Mouse (Mus musculus) CD4-positive, CD25-positive, alpha-beta regulatory T cell, adult 4 months (primary cell): ENCODE measurements around the gene Gm7137. TPM values are rescaled to one million over a fixed set of nuclear protein-coding genes. Genes with fewer than 3 reads are reported as not detected.
"Not testable (repeated sequence)": the region's sequence is repeated elsewhere in the genome, so short reads cannot be mapped to it uniquely, and the experiment has no call there.

Source experiments
- ATAC-seq: one replicate; pipeline ENCODE4 v1.8.0; 2017
- polyA plus RNA-seq, 2 experiments: library from polyadenylated mRNA; unstranded; fragments of 100-300 nt; shearing (Covaris generic); gene quantifications; one replicate each; pipeline ENCODE4 v1.2.1; 2017

The Gm7137 gene
- not detected for polyA plus RNA-seq

DNA sequence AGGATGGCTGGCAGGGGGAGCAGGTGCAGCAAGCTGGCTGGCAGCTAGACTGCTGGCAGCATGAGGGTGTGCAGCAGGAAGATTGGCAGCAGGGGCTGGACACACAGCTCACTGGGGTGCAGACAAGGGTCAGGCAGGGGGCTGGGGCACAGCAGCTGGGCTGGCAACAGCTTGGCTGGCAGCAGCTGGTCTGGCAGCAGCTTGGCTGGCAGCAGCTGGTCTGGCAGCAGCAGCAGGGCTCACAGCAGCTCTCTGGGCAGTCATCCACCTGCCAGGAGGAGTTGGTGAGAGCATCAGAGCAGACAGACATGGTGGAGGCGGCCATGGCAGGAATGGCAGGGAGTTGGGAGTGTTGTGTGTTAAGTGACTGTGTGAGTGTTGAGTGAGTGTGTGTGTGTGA, at the start of gene Gm7137:
Gm7137 (minus strand) TSS at position 325 of the 400 bp plus-strand sequence.
- not testable (repeated sequence) for ATAC-seq

GRCm38 (mm10) chr10:77835647-77836046, 47.6 kb upstream of the Gm7137 start, which contains the start of gene Krtap10-10:
Gene Krtap10-10 (plus strand): TSS chr10:77835947.
- no peak for ATAC-seq

DNA sequence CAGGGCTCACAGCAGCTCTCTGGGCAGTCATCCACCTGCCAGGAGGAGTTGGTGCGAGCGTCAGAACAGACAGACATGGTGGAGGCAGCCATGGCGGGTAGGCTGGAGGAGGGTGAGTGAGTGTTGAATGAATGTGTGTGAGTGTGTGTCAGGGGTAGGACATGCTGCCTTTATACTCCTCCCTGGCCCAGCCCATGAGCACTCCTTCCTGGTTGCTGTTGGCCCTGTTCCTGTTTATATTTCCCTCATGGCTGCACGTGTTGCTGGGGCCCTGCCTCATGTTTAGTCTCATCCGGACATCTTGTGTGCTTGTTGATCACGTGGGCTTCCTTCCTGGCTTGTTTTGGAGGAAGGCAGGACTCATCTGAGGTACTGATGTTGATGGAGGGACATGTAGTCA, 39.0 kb upstream of the Gm7137 start, which contains the start of gene Krtap10-4:
Krtap10-4 (minus strand) TSS at position 145 of the 400 bp plus-strand sequence.
- no peak for ATAC-seq

DNA sequence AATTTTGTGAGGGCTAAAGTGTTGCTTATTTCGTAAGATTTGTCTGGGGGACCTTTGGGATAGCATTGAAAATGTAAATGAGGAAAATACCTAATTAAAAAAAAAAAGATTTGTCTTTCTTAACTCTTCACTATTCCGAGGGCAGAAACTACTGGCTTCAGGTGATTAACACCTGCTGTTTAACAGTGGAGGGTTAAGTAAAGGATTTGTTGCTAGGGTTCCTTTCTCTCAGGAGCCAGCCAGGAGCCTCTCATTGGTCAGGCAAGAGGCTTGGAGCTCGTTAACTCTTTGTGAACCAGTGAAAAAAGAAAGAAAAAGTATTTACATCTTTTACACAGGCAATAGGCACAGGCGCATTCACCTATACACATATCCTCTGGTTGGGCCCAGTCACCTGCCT, 31.2 kb upstream of the Gm7137 start:
- no peak for ATAC-seq

DNA sequence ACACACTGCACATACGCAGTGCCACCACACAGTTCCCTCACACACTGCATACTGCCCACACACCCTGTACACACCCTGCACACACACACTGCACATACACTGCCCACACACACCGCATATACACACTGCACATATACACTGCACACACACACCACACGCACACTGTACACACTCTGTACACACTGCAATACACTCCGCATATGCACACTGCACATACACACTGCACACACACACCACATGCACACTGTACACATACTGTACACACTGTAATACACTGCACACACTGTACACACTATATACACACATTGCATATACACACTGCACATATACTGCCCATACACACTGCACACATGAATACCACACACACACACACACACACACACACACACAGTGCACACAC, 30.5 kb upstream of the Gm7137 start:
- ATAC-seq = no peak

DNA sequence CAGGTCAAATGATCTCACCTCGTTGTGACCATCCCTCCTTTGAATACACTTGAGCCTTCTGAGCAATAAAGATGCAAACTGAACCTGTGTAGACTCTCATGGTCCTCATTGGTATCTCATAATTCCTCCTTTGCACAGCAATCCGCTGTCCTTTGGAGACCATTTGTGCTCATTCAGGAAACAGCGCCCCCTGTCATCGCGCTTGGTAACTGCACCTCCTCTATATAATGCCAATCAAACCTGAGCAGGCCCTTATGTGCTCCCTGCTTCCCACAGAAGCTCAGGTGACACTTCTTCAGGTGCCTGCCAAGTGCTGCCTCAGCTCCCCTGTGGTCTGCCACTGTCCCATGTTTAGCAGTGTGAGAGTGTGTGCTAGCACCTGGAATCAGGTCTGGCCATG, 27.5 kb upstream of the Gm7137 start:
- no peak for ATAC-seq

DNA sequence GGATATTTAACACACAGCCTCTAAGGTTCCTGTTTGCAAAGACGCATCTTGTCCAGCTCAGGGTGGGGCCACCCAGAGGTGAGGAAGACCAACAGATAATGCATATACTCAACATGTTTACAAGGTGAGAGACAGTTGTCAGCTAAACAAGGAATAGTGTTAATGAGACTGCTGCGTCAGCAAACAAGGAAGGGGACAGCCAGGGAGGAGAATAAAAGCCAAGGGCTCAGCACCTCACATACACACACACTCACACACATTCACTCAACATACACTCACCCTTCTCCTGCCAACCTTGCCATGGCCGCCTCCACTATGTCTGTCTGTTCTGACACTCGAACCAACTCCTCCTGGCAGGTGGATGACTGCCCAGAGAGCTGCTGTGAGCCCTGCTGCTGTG, 26.4 kb upstream of the Gm7137 start, which contains the start of gene Gm2696:
Gm2696 (plus strand) TSS at position 301 of the 400 bp plus-strand sequence.
- no peak for ATAC-seq

GRCm38 (mm10) chr10:77811743-77812142, 23.7 kb upstream of the Gm7137 start, which contains the start of gene Gm9507:
Gene Gm9507 (minus strand): TSS chr10:77811843.
- ATAC-seq = no peak

GRCm38 (mm10) chr10:77804095-77804494, 16.1 kb upstream of the Gm7137 start:
- no peak for ATAC-seq

GRCm38 (mm10) chr10:77798921-77799508, 11.0 kb upstream of the Gm7137 start, which contains the start of gene Gm19668:
Gene Gm19668 (minus strand): TSS chr10:77799133.
- no peak for ATAC-seq

DNA sequence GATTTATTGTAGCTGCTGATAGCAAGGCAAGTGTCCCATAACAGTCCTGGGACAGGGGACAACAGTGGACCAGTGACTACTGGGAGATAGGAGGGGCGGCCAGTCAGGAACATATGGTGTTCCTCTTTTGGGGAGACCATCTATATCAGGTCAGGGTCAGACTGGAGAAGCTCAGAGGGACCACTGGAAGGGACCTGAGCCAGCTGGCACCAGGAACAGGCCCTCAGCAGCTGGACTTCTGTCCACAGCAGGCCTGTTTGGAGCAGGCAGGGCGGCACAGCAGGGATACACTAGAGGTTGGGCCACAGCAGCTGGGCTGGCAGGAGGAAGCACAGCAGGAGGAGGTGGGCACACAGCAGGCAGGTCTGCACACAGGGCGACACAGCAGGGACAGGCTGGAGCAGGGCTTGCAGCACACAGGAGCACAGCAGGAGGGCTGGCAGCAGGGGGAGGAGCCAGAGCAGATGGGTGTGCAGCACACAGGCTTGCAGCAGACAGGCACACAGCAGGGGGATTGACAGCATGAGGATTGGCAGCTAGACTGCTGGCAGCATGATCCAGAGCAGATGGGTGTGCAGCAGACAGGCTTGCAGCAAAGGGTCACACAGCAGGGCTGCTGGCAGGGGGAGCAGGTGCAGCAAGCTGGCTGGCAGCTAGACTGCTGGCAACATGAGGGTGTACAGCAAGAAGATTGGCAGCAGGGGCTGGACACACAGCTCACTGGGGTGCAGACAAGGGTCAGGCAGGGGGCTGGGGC, 10.3 kb upstream of the Gm7137 start:
- not testable (repeated sequence) for ATAC-seq

DNA sequence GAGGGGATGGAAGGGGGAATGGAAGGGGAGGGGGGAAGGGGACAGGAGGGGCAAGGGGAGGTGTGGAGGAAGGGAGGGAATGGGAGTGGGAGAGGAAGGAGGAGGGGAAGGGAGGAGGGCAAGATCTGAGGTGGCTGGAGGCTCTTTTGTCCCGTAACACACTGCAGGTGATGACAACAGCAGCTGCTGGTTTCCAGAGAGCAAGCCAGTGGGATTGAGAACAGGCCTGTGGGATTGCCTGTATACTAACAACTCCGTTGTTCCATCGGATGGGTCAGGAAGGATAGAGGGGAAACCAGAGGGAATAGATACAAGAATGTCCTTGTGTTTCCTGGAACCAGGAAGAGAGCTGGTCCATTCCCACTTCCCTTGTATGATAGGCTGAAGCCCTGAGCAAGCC, 9.7 kb upstream of the Gm7137 start:
- ATAC-seq = no peak

- no peak for ATAC-seq
These were observed 7.0 kb upstream of the Gm7137 start, which contains the start of gene Gm9639 for GRCm38 (mm10) chr10:77794976-77795375. Gene Gm9639 (minus strand): TSS chr10:77795076.

- ATAC-seq = no peak
These were observed 621 bp upstream of the Gm7137 start for GRCm38 (mm10) chr10:77788621-77789020.

DNA sequence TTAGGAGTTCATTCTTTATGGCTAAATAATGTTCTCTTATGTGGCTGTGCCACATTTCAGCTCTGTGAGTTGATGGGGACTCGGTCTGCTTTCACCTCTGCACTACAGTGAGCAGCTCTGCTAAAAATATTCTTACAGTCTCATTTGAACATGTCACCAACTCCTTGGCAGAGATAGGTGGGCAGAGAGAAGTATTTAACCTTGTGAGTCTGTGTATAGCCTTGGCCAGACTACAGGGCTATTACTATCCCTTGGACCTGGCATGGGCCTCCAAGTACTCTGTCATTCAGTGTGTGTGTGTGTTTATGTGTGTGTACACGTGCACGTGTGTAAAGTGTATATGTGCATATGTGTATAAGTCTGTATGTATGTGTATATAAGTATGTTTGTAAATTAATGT, 4.6 kb downstream of the Gm7137 start:
- not testable (repeated sequence) for ATAC-seq

- not testable (repeated sequence) for ATAC-seq
These were observed 5.6 kb downstream of the Gm7137 start, which contains the start of gene Gm3250 for GRCm38 (mm10) chr10:77782442-77782841. Gene Gm3250 (minus strand): TSS chr10:77782542.

DNA sequence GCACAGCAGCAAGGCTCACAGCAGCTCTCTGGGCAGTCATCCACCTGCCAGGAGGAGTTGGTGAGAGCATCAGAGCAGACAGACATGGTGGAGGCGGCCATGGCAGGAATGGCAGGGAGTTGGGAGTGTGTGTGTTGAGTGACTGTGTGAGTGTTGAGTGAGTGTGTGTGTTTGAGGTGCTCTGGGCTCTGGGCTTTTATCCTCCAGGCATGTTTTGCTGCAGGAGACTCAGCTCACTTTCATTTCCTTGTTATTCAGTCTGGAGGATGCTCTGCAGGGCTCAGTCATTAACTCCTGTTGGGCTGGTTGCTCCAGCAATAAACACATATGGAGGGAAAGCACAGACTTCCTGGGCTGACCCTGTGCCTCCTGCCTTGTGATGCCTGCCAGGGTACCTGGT, 11.2 kb downstream of the Gm7137 start, which contains the start of gene Gm7138:
Gm7138 (minus strand) TSS at position 101 of the 400 bp plus-strand sequence.
- ATAC-seq = not testable (repeated sequence)

DNA sequence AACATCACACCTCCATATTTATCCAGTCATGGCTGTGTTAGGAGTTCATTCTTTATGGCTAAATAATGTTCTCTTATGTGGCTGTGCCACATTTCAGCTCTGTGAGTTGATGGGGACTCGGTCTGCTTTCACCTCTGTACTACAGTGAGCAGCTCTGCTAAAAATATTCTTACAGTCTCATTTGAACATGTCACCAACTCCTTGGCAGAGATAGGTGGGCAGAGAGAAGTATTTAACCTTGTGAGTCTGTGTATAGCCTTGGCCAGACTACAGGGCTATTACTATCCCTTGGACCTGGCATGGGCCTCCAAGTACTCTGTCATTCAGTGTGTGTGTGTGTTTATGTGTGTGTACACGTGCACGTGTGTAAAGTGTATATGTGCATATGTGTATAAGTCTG, 15.9 kb downstream of the Gm7137 start:
- ATAC-seq = not testable (repeated sequence)

- not testable (repeated sequence) for ATAC-seq
These were observed 16.8 kb downstream of the Gm7137 start, which contains the start of gene Gm3238 for GRCm38 (mm10) chr10:77771225-77771624. Gene Gm3238 (minus strand): TSS chr10:77771325.

GRCm38 (mm10) chr10:77769727-77770126, 18.3 kb downstream of the Gm7137 start:
- ATAC-seq = no peak

GRCm38 (mm10) chr10:77759582-77759981, 28.4 kb downstream of the Gm7137 start, which contains the start of gene Gm3233:
Gene Gm3233 (minus strand): TSS chr10:77759682.
- ATAC-seq = not testable (repeated sequence)

GRCm38 (mm10) chr10:77753448-77753847, 34.6 kb downstream of the Gm7137 start:
- no peak for ATAC-seq

DNA sequence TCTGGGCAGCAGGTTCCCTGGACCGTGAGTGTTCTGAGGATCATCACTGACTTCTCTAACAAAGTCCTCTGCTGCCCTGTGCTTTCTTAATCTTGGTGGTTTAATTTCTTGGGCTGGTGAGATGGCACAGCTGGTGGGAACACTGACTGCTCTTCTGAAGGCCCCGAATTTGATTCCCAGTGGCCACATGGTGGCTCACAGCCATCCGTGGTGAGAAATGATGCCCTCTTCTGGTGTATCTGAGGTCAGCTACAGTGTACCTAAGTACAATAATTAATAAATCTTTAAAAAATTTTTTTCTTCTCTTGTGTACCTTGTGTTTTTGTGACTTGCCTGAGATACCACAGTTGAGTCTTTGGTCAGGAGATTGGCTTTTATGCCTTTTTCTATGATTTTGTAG, 35.7 kb downstream of the Gm7137 start:
- not testable (repeated sequence) for ATAC-seq
